10 mouse cellular contexts compared by ENCODE assay signal in genomic region chr2:83941378-83941777, GRCm38 (mm10). TPM values are rescaled to one million over a fixed set of nuclear protein-coding genes. Genes with fewer than 3 reads are reported as not detected.
DNase-seq lines count a peak whose midpoint lies in the region; ATAC-seq lines count a peak whose summit lies in the region.
"Had no signal": no experiment of that assay in that cellular context is flagged by ENCODE, and none has a peak within 500 bp of the region (broad histone marks: within the 10 kb centered on the region; RNA-seq: fewer than 3 reads in every experiment).

No protein-coding gene starts in this region.

- H3K36me3 ChIP-seq in kidney, embryonic 15.5 days, result no peaks in the 10 kb centered on the region
- H3K36me3 ChIP-seq in embryonic facial prominence, embryonic 11.5 days (replicated peaks; ENCODE audit: control insufficient read depth, insufficient read depth, low read depth, low read length), result no peaks in the 10 kb centered on the region
- H3K36me3 ChIP-seq in hindbrain, embryonic 16.5 days (ENCODE audit: control insufficient read depth, insufficient read depth, low read length), result no peaks in the 10 kb centered on the region
- H3K36me3 ChIP-seq in midbrain, embryonic 16.5 days (ENCODE audit: control insufficient read depth, insufficient read depth, low read length), result no peaks in the 10 kb centered on the region

- no peak overlapping the region for H3K9ac ChIP-seq in kidney, embryonic 15.5 days
- no peak overlapping the region for H3K9ac ChIP-seq in embryonic facial prominence, embryonic 11.5 days (replicated peaks; ENCODE audit: low read length)
- no peak overlapping the region for H3K9ac ChIP-seq in hindbrain, embryonic 16.5 days (ENCODE audit: low read depth, low read length)
- H3K9ac ChIP-seq in midbrain, embryonic 16.5 days (ENCODE audit: low read depth, low read length), result no peak overlapping the region

- no peak for DNase-seq in kidney, postnatal 36 days
- no peak for DNase-seq in embryonic facial prominence, embryonic 11.5 days (ENCODE audit: low spot score)
- DNase-seq in adrenal gland, postnatal 10 days, result no peak
- DNase-seq in cerebellum, adult 11 months, result no peak
- DNase-seq in thymus, postnatal 25 days, result no peak

- no peak overlapping the region for H3K27ac ChIP-seq in kidney, embryonic 15.5 days
- H3K27ac ChIP-seq in embryonic facial prominence, embryonic 11.5 days (replicated peaks; ENCODE audit: low read depth, low read length), result no peak overlapping the region
- H3K27ac ChIP-seq in hindbrain, embryonic 16.5 days (ENCODE audit: low read depth, low read length), result no peak overlapping the region
- H3K27ac ChIP-seq in midbrain, embryonic 16.5 days (ENCODE audit: low read length), result no peak overlapping the region

- no peaks in the 10 kb centered on the region for H3K27me3 ChIP-seq in kidney, embryonic 15.5 days
- no peaks in the 10 kb centered on the region for H3K27me3 ChIP-seq in embryonic facial prominence, embryonic 11.5 days (ENCODE audit: control insufficient read depth, insufficient read depth, low read length)
- H3K27me3 ChIP-seq in hindbrain, embryonic 16.5 days (replicated peaks; ENCODE audit: control insufficient read depth, insufficient read depth, low read length), result no peaks in the 10 kb centered on the region
- H3K27me3 ChIP-seq in midbrain, embryonic 16.5 days (ENCODE audit: control insufficient read depth, insufficient read depth, low read depth, low read length), result no peaks in the 10 kb centered on the region

- 40% methylated on average over 3 of the region's 3 CpGs for WGBS in kidney, embryonic 15.5 days
- 43% methylated on average over 3 of the region's 3 CpGs for WGBS in embryonic facial prominence, embryonic 11.5 days
- WGBS in hindbrain, embryonic 16.5 days, result 27% methylated on average over 3 of the region's 3 CpGs
- whole genome bisulfite sequencing in midbrain, embryonic 16.5 days, result 22% methylated on average over 3 of the region's 3 CpGs

- peaks cover 5% of the 10 kb centered on the region for H3K4me1 ChIP-seq in kidney, embryonic 15.5 days
- no peaks in the 10 kb centered on the region for H3K4me1 ChIP-seq in embryonic facial prominence, embryonic 11.5 days (ENCODE audit: control insufficient read depth, insufficient read depth, low read length)
- peaks cover 5% of the 10 kb centered on the region; the same call in 1 of the 2 replicates for H3K4me1 ChIP-seq in hindbrain, embryonic 16.5 days (ENCODE audit: control insufficient read depth, insufficient read depth, low read depth, low read length)
- peaks cover 6% of the 10 kb centered on the region; the same call in 1 of the 2 replicates for H3K4me1 ChIP-seq in midbrain, embryonic 16.5 days (ENCODE audit: control insufficient read depth, insufficient read depth, low read length)

- H3K4me2 ChIP-seq in kidney, embryonic 15.5 days, result peak overlapping the region; percentile 56
- H3K4me2 ChIP-seq in embryonic facial prominence, embryonic 11.5 days (ENCODE audit: low read depth, low read length), result peak overlapping the region; percentile 46; the same call in 1 of the 2 replicates
- H3K4me2 ChIP-seq in hindbrain, embryonic 16.5 days (ENCODE audit: low read length), result peak overlapping the region; percentile 80
- H3K4me2 ChIP-seq in midbrain, embryonic 16.5 days (ENCODE audit: low read length), result peak overlapping the region; percentile 72

- ATAC-seq in kidney, embryonic 15.5 days (replicated peaks; ENCODE audit: low FRiP score), result no peak
- no peak for ATAC-seq in embryonic facial prominence, embryonic 11.5 days (replicated peaks; ENCODE audit: insufficient number of reproducible peaks, low FRiP score, low TSS enrichment, low read depth)
- peak; percentile 31 for ATAC-seq in hindbrain, embryonic 16.5 days
- peak; percentile 70 for ATAC-seq in midbrain, embryonic 16.5 days

- H3K4me3 ChIP-seq in kidney, embryonic 15.5 days (replicated peaks), result no peak overlapping the region
- H3K4me3 ChIP-seq in embryonic facial prominence, embryonic 11.5 days (ENCODE audit: low read depth, low read length), result no peak overlapping the region
- peak overlapping the region; percentile 46 for H3K4me3 ChIP-seq in hindbrain, embryonic 16.5 days (ENCODE audit: low read length)
- peak overlapping the region; percentile 42 for H3K4me3 ChIP-seq in midbrain, embryonic 16.5 days (ENCODE audit: low read depth, low read length)

- H3K9me3 ChIP-seq in kidney, embryonic 15.5 days (replicated peaks), result no peaks in the 10 kb centered on the region
- H3K9me3 ChIP-seq in embryonic facial prominence, embryonic 11.5 days (replicated peaks; ENCODE audit: control insufficient read depth, low read length), result no peaks in the 10 kb centered on the region
- no peaks in the 10 kb centered on the region for H3K9me3 ChIP-seq in hindbrain, embryonic 16.5 days (ENCODE audit: control insufficient read depth, low read length)
- H3K9me3 ChIP-seq in midbrain, embryonic 16.5 days (replicated peaks; ENCODE audit: control insufficient read depth, low read length, poor library complexity, severe bottlenecking), result no peaks in the 10 kb centered on the region

RNA-seq across cellular contexts. Expression of gene Zswim2, which starts 0.3 kb away (rescaled TPM):
- not detected in 2 replicates for polyA plus RNA-seq in kidney, embryonic 15.5 days (2015; fragmentation: Nextera tagmentation; extraction: Ambion mirVana)
- not detected in 2 replicates for polyA plus RNA-seq in embryonic facial prominence, embryonic 11.5 days (2014; fragmentation: Nextera tagmentation; extraction: Ambion mirVana)
- not detected in 2 replicates for polyA plus RNA-seq in hindbrain, embryonic 16.5 days (2015; fragmentation: Nextera tagmentation; extraction: Ambion mirVana)
- polyA plus RNA-seq in midbrain, embryonic 16.5 days (2015; fragmentation: Nextera tagmentation; extraction: Ambion mirVana), result not detected in 2 replicates
- total RNA-seq in adrenal gland, postnatal 10 days (2021), result not detected
- total RNA-seq: heart, postnatal 36 days had no signal

RNA-seq across cellular contexts. Expression of gene Gm13698, which starts 14.1 kb away (rescaled TPM):
- polyA plus RNA-seq in kidney, embryonic 15.5 days (2015; fragmentation: Nextera tagmentation; extraction: Ambion mirVana), result not detected in 2 replicates
- polyA plus RNA-seq in embryonic facial prominence, embryonic 11.5 days (2014; fragmentation: Nextera tagmentation; extraction: Ambion mirVana), result not detected in 2 replicates
- polyA plus RNA-seq in hindbrain, embryonic 16.5 days (2015; fragmentation: Nextera tagmentation; extraction: Ambion mirVana), result not detected in 2 replicates
- polyA plus RNA-seq in midbrain, embryonic 16.5 days (2015; fragmentation: Nextera tagmentation; extraction: Ambion mirVana), result not detected in 2 replicates
- 1 to 10 TPM; 1.4 to 1.7 TPM for total RNA-seq in adrenal gland, postnatal 10 days (2021)

RNA-seq across cellular contexts. Expression of gene Gm13693, which starts 19.9 kb away (rescaled TPM):
- not detected in 2 replicates for polyA plus RNA-seq in kidney, embryonic 15.5 days (2015; fragmentation: Nextera tagmentation; extraction: Ambion mirVana)
- polyA plus RNA-seq in embryonic facial prominence, embryonic 11.5 days (2014; fragmentation: Nextera tagmentation; extraction: Ambion mirVana), result not detected in 2 replicates
- not detected in 2 replicates for polyA plus RNA-seq in hindbrain, embryonic 16.5 days (2015; fragmentation: Nextera tagmentation; extraction: Ambion mirVana)
- polyA plus RNA-seq in midbrain, embryonic 16.5 days (2015; fragmentation: Nextera tagmentation; extraction: Ambion mirVana), result not detected in 2 replicates
- total RNA-seq in adrenal gland, postnatal 10 days (2021), result 1 to 10 TPM; 1.4 to 1.7 TPM

RNA-seq across cellular contexts. Expression of gene Gm13695, which starts 25.7 kb away (rescaled TPM):
- polyA plus RNA-seq in kidney, embryonic 15.5 days (2015; fragmentation: Nextera tagmentation; extraction: Ambion mirVana), result not detected in 2 replicates
- not detected in 2 replicates for polyA plus RNA-seq in embryonic facial prominence, embryonic 11.5 days (2014; fragmentation: Nextera tagmentation; extraction: Ambion mirVana)
- polyA plus RNA-seq in hindbrain, embryonic 16.5 days (2015; fragmentation: Nextera tagmentation; extraction: Ambion mirVana), result not detected in 2 replicates
- polyA plus RNA-seq in midbrain, embryonic 16.5 days (2015; fragmentation: Nextera tagmentation; extraction: Ambion mirVana), result not detected in 2 replicates
- not detected for total RNA-seq in adrenal gland, postnatal 10 days (2021)
- total RNA-seq: ES-E14 had no signal

RNA-seq across cellular contexts. Expression of gene Gm13696, which starts 31.5 kb away (rescaled TPM):
- not detected in 2 replicates for polyA plus RNA-seq in kidney, embryonic 15.5 days (2015; fragmentation: Nextera tagmentation; extraction: Ambion mirVana)
- polyA plus RNA-seq in embryonic facial prominence, embryonic 11.5 days (2014; fragmentation: Nextera tagmentation; extraction: Ambion mirVana), result not detected in 2 replicates
- polyA plus RNA-seq in hindbrain, embryonic 16.5 days (2015; fragmentation: Nextera tagmentation; extraction: Ambion mirVana), result not detected in 2 replicates
- polyA plus RNA-seq in midbrain, embryonic 16.5 days (2015; fragmentation: Nextera tagmentation; extraction: Ambion mirVana), result not detected in 2 replicates
- 1 to 10 TPM; 1.4 to 1.7 TPM for total RNA-seq in adrenal gland, postnatal 10 days (2021)

Comparison
In these comparisons a context has a peak if more than half of its experiments do, and no peak if none do; other contexts are left out.
1. ATAC-seq: peak in hindbrain, embryonic 16.5 days (single experiment) and midbrain, embryonic 16.5 days (single experiment); none in kidney, embryonic 15.5 days (single experiment) and embryonic facial prominence, embryonic 11.5 days (single experiment).
2. H3K4me3 ChIP-seq: peak in hindbrain, embryonic 16.5 days (single experiment) and midbrain, embryonic 16.5 days (single experiment); none in kidney, embryonic 15.5 days (single experiment) and embryonic facial prominence, embryonic 11.5 days (single experiment).
3. Peak in every context shown above with its lines, with median percentiles within 50 percentile points of each other: H3K4me2 ChIP-seq.